Mouse (Mus musculus) heart, adult 2 months (tissue): ENCODE results near the gene Hes2. TPM values are rescaled to one million over a fixed set of nuclear protein-coding genes. Genes with fewer than 3 reads are reported as not detected.
A peak's percentile ranks its signal among the peaks of the same experiment; 100 is the strongest.

ENCODE experiments used
- DNase-seq, 2 experiments: peaks; one replicate each; pipeline ENCODE4 v3.0.0; 2021
- H3K27ac ChIP-seq: fragments of 200-600 bp; 2 replicates; pipeline ENCODE4 v1.8.1; 2022
- H3K27me3 ChIP-seq: fragments of 200-500 bp; 2 replicates; pipeline ENCODE4 v1.6.1; 2012; ENCODE audit warnings: mild to moderate bottlenecking, low read length, inconsistent platforms, mixed read lengths; ENCODE audit not compliant: control insufficient read depth, insufficient read depth
- H3K36me3 ChIP-seq: fragments of 200-500 bp; 2 replicates; pipeline ENCODE4 v1.6.1; 2012; ENCODE audit warnings: low read length, inconsistent platforms; ENCODE audit not compliant: control insufficient read depth, insufficient read depth
- H3K4me1 ChIP-seq: fragments of 200-500 bp; 2 replicates; pipeline ENCODE4 v1.6.1; 2011; ENCODE audit warnings: low read length; ENCODE audit not compliant: control insufficient read depth, insufficient read depth
- H3K4me3 ChIP-seq: fragments of 200-600 bp; 2 replicates; pipeline ENCODE4 v1.8.1; 2022
- H3K79me2 ChIP-seq: fragments of 200-500 bp; replicated peaks from 2 replicates; pipeline ENCODE4 v1.6.1; 2012; ENCODE audit warnings: mild to moderate bottlenecking, inconsistent platforms, low read length, moderate library complexity, mixed read lengths; ENCODE audit not compliant: control insufficient read depth, insufficient read depth
- H3K9ac ChIP-seq: fragments of 200-500 bp; 2 replicates; pipeline ENCODE4 v1.6.1; 2012; ENCODE audit warnings: low read depth, mild to moderate bottlenecking, control low read depth, inconsistent platforms, low read length, mixed read lengths
- CTCF ChIP-seq: fragments of 200-600 bp; IDR thresholded peaks from 2 replicates; pipeline ENCODE4 v1.8.1; 2022; ENCODE audit warnings: antibody characterized with exemption, mild to moderate bottlenecking, moderate library complexity
- EP300 ChIP-seq: fragments of 200-500 bp; IDR thresholded peaks from 2 replicates; pipeline ENCODE4 v1.6.1; 2011; ENCODE audit warnings: low read depth, low read length, control low read depth; ENCODE audit not compliant: insufficient read depth
- POLR2A ChIP-seq: fragments of 200-500 bp; IDR thresholded peaks from 2 replicates; pipeline ENCODE4 v1.6.1; 2011; ENCODE audit warnings: mild to moderate bottlenecking, low read depth, low read length, control low read depth; ENCODE audit not compliant: insufficient read depth
- WGBS: fragments of 180-500 bp; shearing (Covaris S2); methylation state at CpG from one replicate; pipeline ENCODE4 v1.1.7; 2018; 5-methylcytosine and 5-hydroxymethylcytosine counted together
- intact Hi-C: fragments of 180-260 bp; cut with DNase I; formaldehyde crosslinking; loops from one replicate; pipeline ENCODE4 v1.15.1; 2025
- polyA plus RNA-seq: library from polyadenylated mRNA; depleted of rRNA; stranded (reverse); fragments of >200 nt; gene quantifications from 2 replicates; pipeline ENCODE4 v1.2.3, GENCODE M21; 2012
- total RNA-seq, 2 experiments: library from RNA; stranded (reverse); gene quantifications; 2 replicates each; pipeline ENCODE4 v1.2.3; 2021

Hes2 gene
- total and polyA plus RNA-seq, 3 experiments = not detected

- Histone ChIP-seq H3K27ac (no peak overlapping the region), H3K79me2 (peaks cover 4% of the 10 kb centered on the region), H3K36me3 (no peaks in the 10 kb centered on the region), H3K4me1 (peaks cover 14% of the 10 kb centered on the region), H3K27me3 (no peaks in the 10 kb centered on the region), H3K9ac (no peak overlapping the region), H3K4me3 (no peak overlapping the region)
- intact Hi-C loops = no loop called here
- 68% methylated on average over 5 of the region's 5 CpGs for WGBS
- no peak for DNase-seq
- TF ChIP-seq POLR2A (no peak), CTCF (no peak), EP300 (no peak)
These were observed 38.9 kb downstream of the Hes2 start for GRCm38 (mm10) chr4:152197545-152197944.

- Histone ChIP-seq H3K79me2 (peaks cover 2% of the 10 kb centered on the region), H3K27me3 (no peaks in the 10 kb centered on the region), H3K4me1 (peaks cover 20% of the 10 kb centered on the region), H3K36me3 (no peaks in the 10 kb centered on the region), H3K4me3 (no peak overlapping the region), H3K9ac (no peak overlapping the region), H3K27ac (no peak overlapping the region)
- intact Hi-C loops = no loop called here
- no peak for TF ChIP-seq CTCF
- TF ChIP-seq EP300 = no peak
- TF ChIP-seq POLR2A = no peak
- no peak for DNase-seq
- WGBS = 17% methylated on average over 1 of the region's 1 CpGs
These were observed 41.0 kb downstream of the Hes2 start for GRCm38 (mm10) chr4:152199617-152200016.

GRCm38 (mm10) chr4:152201492-152201891 is 42.8 kb downstream of the Hes2 start:
- DNase-seq = no peak
- Histone ChIP-seq H3K27ac (no peak overlapping the region), H3K4me1 (peaks cover 20% of the 10 kb centered on the region), H3K27me3 (no peaks in the 10 kb centered on the region), H3K4me3 (no peak overlapping the region), H3K36me3 (no peaks in the 10 kb centered on the region), H3K9ac (no peak overlapping the region), H3K79me2 (no peaks in the 10 kb centered on the region; the same call in 1 of the 2 replicates)
- intact Hi-C loops = no loop called here
- TF ChIP-seq CTCF = no peak
- TF ChIP-seq POLR2A = no peak
- TF ChIP-seq EP300 = no peak
- WGBS = 38% methylated on average over 6 of the region's 6 CpGs

- no peaks in the 10 kb centered on the region; the same call in 1 of the 2 replicates for H3K79me2 ChIP-seq
- no peak overlapping the region for H3K4me3 ChIP-seq
- H3K27me3 ChIP-seq = no peaks in the 10 kb centered on the region
- DNase-seq = no peak
- TF ChIP-seq CTCF = no peak
- TF ChIP-seq EP300 = no peak
- intact Hi-C loops = no loop called here
- WGBS = 100% methylated on average over 1 of the region's 1 CpGs
- no peak overlapping the region for H3K9ac ChIP-seq
- H3K27ac ChIP-seq = peak overlapping the region; percentile 52
- no peaks in the 10 kb centered on the region for H3K36me3 ChIP-seq
- H3K4me1 ChIP-seq = peaks cover 20% of the 10 kb centered on the region
These were observed 43.8 kb downstream of the Hes2 start for GRCm38 (mm10) chr4:152202418-152202817.

- H3K27ac ChIP-seq = peak overlapping the region; percentile 52; the same call in 1 of the 2 replicates
- 42% methylated on average over 3 of the region's 3 CpGs for WGBS
- DNase-seq = no peak
- peaks cover 20% of the 10 kb centered on the region for H3K4me1 ChIP-seq
- intact Hi-C loops = no loop called here
- H3K9ac ChIP-seq = no peak overlapping the region
- no peak for TF ChIP-seq CTCF
- no peak for TF ChIP-seq POLR2A
- TF ChIP-seq EP300 = no peak
- no peaks in the 10 kb centered on the region for H3K27me3 ChIP-seq
- no peak overlapping the region for H3K4me3 ChIP-seq
- H3K79me2 ChIP-seq = no peaks in the 10 kb centered on the region; the same call in 1 of the 2 replicates
- no peaks in the 10 kb centered on the region for H3K36me3 ChIP-seq
These were observed 44.2 kb downstream of the Hes2 start for GRCm38 (mm10) chr4:152202905-152203304.

GRCm38 (mm10) chr4:152204663-152205062 is 46.0 kb downstream of the Hes2 start:
- Histone ChIP-seq H3K4me1 (peaks cover 22% of the 10 kb centered on the region), H3K4me3 (no peak overlapping the region), H3K27me3 (no peaks in the 10 kb centered on the region), H3K79me2 (no peaks in the 10 kb centered on the region; the same call in 1 of the 2 replicates), H3K9ac (no peak overlapping the region), H3K36me3 (no peaks in the 10 kb centered on the region), H3K27ac (peak overlapping the region; percentile 68)
- DNase-seq = peak in 1 of 2 experiments; percentile 76
- peak; percentile 75; the same call in 1 of the 2 replicates for TF ChIP-seq EP300
- TF ChIP-seq POLR2A = no peak
- TF ChIP-seq CTCF = peak; percentile 61
- intact Hi-C loops = no loop called here
- 47% methylated on average over 6 of the region's 6 CpGs for WGBS
